Mouse (Mus musculus) small intestine, adult 2 months (tissue): ENCODE results near the gene Gm12216.

ENCODE experiments used
- CTCF ChIP-seq: fragments of 200-500 bp; IDR thresholded peaks from 2 replicates; pipeline ENCODE4 v1.5.1; 2012; ENCODE audit warnings: low read depth, mild to moderate bottlenecking, control low read depth, inconsistent platforms, low read length, moderate library complexity, mixed read lengths; ENCODE audit not compliant: insufficient replicate concordance, insufficient read length; ENCODE audit errors: extremely low read depth
- POLR2A ChIP-seq: fragments of 200-500 bp; IDR thresholded peaks from 2 replicates; pipeline ENCODE4 v1.6.1; 2012; ENCODE audit warnings: low read depth, mild to moderate bottlenecking, control low read depth, inconsistent platforms, low read length, moderate library complexity

DNA sequence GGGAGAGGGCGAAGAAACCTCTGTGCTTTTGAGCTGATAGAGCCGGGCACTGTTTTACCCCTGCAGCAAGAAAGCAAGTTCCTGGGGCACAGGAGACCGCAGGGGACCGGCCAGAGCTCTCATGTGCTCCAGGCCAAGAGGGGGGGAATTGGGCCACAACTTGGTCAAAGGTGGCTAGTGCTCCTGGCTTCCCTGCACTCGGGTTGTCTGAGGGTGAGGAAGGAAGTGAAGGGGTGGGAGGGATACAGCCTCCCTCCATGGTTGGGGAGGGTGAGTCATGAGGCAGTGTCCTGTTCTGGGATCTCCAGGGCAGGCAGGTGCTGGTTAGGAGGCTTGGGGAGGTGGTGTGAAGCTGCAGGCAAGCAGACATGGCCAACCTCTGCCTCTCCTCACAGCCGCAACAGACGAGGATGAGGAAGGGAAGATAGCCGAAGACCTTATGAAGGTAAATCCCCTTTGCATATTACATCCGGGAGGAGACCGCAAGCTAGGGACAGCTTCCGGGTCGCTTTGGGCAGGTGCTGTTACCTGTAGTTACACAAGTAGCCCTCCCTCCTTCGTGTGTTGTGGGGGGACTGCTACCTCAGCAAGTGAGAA lies 84.3 kb downstream of the Gm12216 start:
- TF ChIP-seq CTCF (no peak), POLR2A (no peak; the same call in 1 of the 2 replicates)
